Mouse (Mus musculus) hindbrain, embryonic 13.5 days (tissue): ENCODE results near the gene Sema4g. TPM values are rescaled to one million over a fixed set of nuclear protein-coding genes. Genes with fewer than 3 reads are reported as not detected.

ENCODE experiments used
- ATAC-seq: fragments of 200-750 bp; cut with Nextera tagmentation; 2 replicates; pipeline ENCODE4 v1.8.0; 2017; ENCODE audit warnings: moderate TSS enrichment; ENCODE audit not compliant: low FRiP score
- H3K27ac ChIP-seq: fragments of 300-500 bp; sonication (generic); 2 replicates; pipeline ENCODE4 v1.5.1; 2015; ENCODE audit warnings: inconsistent platforms, mild to moderate bottlenecking, moderate library complexity
- H3K27me3 ChIP-seq: fragments of 300-500 bp; sonication (generic); 2 replicates; pipeline ENCODE4 v1.6.1; 2015; ENCODE audit warnings: mild to moderate bottlenecking, inconsistent platforms
- H3K36me3 ChIP-seq: fragments of 300-500 bp; sonication (generic); 2 replicates; pipeline ENCODE4 v1.6.1; 2015; ENCODE audit warnings: mild to moderate bottlenecking, inconsistent platforms
- H3K4me1 ChIP-seq: fragments of 300-500 bp; sonication (generic); replicated peaks from 2 replicates; pipeline ENCODE4 v1.6.1; 2015; ENCODE audit warnings: inconsistent platforms
- H3K4me2 ChIP-seq: fragments of 300-500 bp; sonication (generic); 2 replicates; pipeline ENCODE4 v1.6.1; 2015; ENCODE audit warnings: inconsistent platforms, mild to moderate bottlenecking, moderate library complexity
- H3K4me3 ChIP-seq: fragments of 300-500 bp; sonication (generic); 2 replicates; pipeline ENCODE4 v1.5.1; 2015; ENCODE audit warnings: mild to moderate bottlenecking, inconsistent platforms
- H3K9ac ChIP-seq: fragments of 300-500 bp; sonication (generic); 2 replicates; pipeline ENCODE4 v1.6.1; 2015; ENCODE audit warnings: mild to moderate bottlenecking, inconsistent platforms
- H3K9me3 ChIP-seq: fragments of 300-500 bp; sonication (generic); 2 replicates; pipeline ENCODE4 v1.6.1; 2016; ENCODE audit warnings: inconsistent platforms
- WGBS: fragments of 180-500 bp; shearing (Covaris S2); methylation state at CpG from one replicate; pipeline ENCODE4 v1.1.7; 2015; 5-methylcytosine and 5-hydroxymethylcytosine counted together
- polyA plus RNA-seq: library from polyadenylated mRNA; unstranded; fragments of >200 nt; fragmentation: Nextera tagmentation; extraction: Ambion mirVana; gene quantifications from 2 replicates; pipeline ENCODE4 v1.2.1, GENCODE M21; 2015

The Sema4g gene
- polyA plus RNA-seq, 1 experiment from 2014 or later = 19.2 TPM

DNA sequence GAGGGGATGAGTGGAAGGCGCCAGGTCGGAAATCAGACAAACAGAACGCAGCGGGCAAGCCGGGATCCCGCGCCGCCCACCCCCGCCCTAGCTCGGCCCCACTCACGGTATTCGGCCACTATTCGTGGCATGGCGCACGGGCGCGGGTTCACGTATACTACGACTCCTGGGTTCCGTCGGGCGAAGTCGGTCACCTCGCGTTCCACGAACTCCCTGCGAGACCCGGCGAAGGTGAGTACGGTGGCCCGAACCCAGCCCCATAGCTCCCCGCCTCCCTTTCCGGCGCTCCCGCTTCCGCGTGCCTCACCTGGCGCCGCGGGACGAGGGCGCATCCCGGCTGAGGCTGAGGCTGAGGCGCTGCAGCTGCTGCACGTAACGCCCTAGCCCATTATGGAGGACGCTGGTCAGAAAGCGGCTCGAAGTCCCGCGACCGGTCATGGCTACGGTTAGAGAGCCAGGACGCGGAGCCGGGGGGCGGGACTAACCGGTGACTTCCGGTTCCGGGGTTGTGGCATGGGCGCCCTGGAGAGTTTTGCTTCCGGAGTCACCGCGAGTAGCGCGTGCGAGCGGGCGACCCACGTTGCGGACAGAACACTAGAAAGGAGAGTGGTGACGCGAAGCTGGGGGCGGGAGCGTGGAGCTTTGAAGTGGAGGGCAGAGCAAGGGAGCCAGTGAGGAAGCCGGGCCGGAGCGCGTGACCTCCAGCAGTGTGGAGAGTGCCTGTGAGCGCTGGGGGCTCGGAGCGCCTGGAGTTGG lies 17.2 kb downstream of the Sema4g start, which contains the start of gene Mrpl43:
Gene Mrpl43, minus strand, starts transcription at position 486 of the 756 bp plus-strand sequence.
- Histone ChIP-seq H3K4me3 (peak within 1 kb of the TSS; percentile 95), H3K9me3 (no peaks in the 10 kb centered on the region), H3K4me1 (peaks cover 43% of the 10 kb centered on the region), H3K27me3 (no peaks in the 10 kb centered on the region), H3K36me3 (peaks cover 60% of the 10 kb centered on the region), H3K27ac (peak within 1 kb of the TSS; percentile 81), H3K9ac (peak within 1 kb of the TSS; percentile 89), H3K4me2 (peak within 1 kb of the TSS; percentile 99)
- peak; percentile 94 for ATAC-seq
- under 1% methylated on average over 82 of the region's 82 CpGs for WGBS

GRCm38 (mm10) chr19:45007021-45007420 lies 18.1 kb downstream of the Sema4g start:
- Histone ChIP-seq H3K27me3 (no peaks in the 10 kb centered on the region), H3K27ac (peak overlapping the region; percentile 81), H3K9me3 (no peaks in the 10 kb centered on the region), H3K4me3 (peak overlapping the region; percentile 95), H3K4me1 (peaks cover 43% of the 10 kb centered on the region), H3K36me3 (peaks cover 60% of the 10 kb centered on the region), H3K4me2 (peak overlapping the region; percentile 99), H3K9ac (peak overlapping the region; percentile 89)
- ATAC-seq = no peak
- WGBS = 44% methylated on average over 17 of the region's 17 CpGs

DNA sequence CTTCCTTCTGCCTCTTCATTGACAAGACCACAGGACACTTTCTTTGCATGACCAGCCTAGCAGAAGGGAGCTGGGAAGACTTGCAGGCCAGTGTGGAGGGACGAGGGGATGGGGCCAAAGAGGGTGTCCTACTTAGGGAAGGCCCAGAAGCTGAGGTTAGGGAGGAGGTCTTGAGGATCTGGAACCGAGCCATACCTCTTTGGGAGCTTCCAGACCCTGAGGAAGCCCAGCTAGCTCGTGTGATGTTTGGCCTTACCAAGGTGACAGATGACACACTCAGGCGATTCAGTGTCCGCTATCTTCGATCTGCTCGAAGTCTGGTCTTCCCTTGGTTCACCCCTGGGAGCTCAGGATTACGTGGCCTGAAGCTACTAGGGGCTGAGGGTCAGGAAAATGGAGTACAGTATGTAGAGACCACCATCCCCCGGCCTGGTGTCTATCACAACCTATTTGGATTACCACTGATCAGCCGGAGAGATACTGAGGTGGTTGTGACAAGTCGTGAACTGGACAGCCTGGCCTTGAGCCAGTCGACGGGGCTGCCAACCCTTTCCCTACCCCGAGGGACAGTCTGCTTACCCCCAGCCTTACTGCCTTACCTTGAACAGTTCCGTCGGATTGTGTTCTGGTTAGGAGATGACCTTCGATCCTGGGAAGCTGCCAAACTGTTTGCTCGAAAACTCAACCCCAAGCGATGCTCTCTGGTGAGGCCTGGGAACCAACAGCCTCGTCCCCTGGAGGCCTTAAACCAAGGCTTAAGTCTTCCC lies 18.7 kb downstream of the Sema4g start:
- 91% methylated on average over 20 of the region's 20 CpGs for WGBS
- peak overlapping the region; percentile 81; the same call in 1 of the 2 replicates for H3K27ac ChIP-seq
- no peaks in the 10 kb centered on the region for H3K9me3 ChIP-seq
- H3K4me1 ChIP-seq = peaks cover 47% of the 10 kb centered on the region
- H3K4me2 ChIP-seq = peak overlapping the region; percentile 99
- H3K4me3 ChIP-seq = peak overlapping the region; percentile 95
- no peak for ATAC-seq
- peak overlapping the region; percentile 89; the same call in 1 of the 2 replicates for H3K9ac ChIP-seq
- H3K36me3 ChIP-seq = peaks cover 57% of the 10 kb centered on the region
- no peaks in the 10 kb centered on the region for H3K27me3 ChIP-seq

- Histone ChIP-seq H3K27me3 (0 out of 2 replicates have a peak, but pooled peaks cover 2% of the 10 kb centered on the region), H3K4me2 (no peak overlapping the region), H3K36me3 (peaks cover 36% of the 10 kb centered on the region), H3K27ac (no peak overlapping the region), H3K9ac (no peak overlapping the region), H3K9me3 (no peaks in the 10 kb centered on the region), H3K4me3 (no peak overlapping the region), H3K4me1 (peaks cover 46% of the 10 kb centered on the region)
- ATAC-seq = no peak
- 92% methylated on average over 4 of the region's 4 CpGs for WGBS
Observed at GRCm38 (mm10) chr19:45010646-45011045, 21.7 kb downstream of the Sema4g start.

GRCm38 (mm10) chr19:45012219-45012618 lies 23.3 kb downstream of the Sema4g start:
- WGBS = 92% methylated on average over 8 of the region's 8 CpGs
- peaks cover 36% of the 10 kb centered on the region for H3K36me3 ChIP-seq
- peak overlapping the region; percentile 61 for H3K9ac ChIP-seq
- no peaks in the 10 kb centered on the region for H3K9me3 ChIP-seq
- no peak for ATAC-seq
- peak overlapping the region; percentile 81 for H3K27ac ChIP-seq
- H3K4me2 ChIP-seq = no peak overlapping the region
- 0 out of 2 replicates have a peak, but pooled peaks cover 2% of the 10 kb centered on the region for H3K27me3 ChIP-seq
- H3K4me3 ChIP-seq = no peak overlapping the region
- peaks cover 53% of the 10 kb centered on the region for H3K4me1 ChIP-seq

GRCm38 (mm10) chr19:45012636-45013035 lies 23.7 kb downstream of the Sema4g start:
- no peak overlapping the region for H3K4me3 ChIP-seq
- H3K27ac ChIP-seq = peak overlapping the region; percentile 81
- WGBS = 37% methylated on average over 6 of the region's 6 CpGs
- no peaks in the 10 kb centered on the region for H3K9me3 ChIP-seq
- H3K4me1 ChIP-seq = peaks cover 50% of the 10 kb centered on the region
- H3K9ac ChIP-seq = peak overlapping the region; percentile 61
- peaks cover 36% of the 10 kb centered on the region for H3K36me3 ChIP-seq
- 0 out of 2 replicates have a peak, but pooled peaks cover 2% of the 10 kb centered on the region for H3K27me3 ChIP-seq
- H3K4me2 ChIP-seq = no peak overlapping the region
- ATAC-seq = no peak

DNA sequence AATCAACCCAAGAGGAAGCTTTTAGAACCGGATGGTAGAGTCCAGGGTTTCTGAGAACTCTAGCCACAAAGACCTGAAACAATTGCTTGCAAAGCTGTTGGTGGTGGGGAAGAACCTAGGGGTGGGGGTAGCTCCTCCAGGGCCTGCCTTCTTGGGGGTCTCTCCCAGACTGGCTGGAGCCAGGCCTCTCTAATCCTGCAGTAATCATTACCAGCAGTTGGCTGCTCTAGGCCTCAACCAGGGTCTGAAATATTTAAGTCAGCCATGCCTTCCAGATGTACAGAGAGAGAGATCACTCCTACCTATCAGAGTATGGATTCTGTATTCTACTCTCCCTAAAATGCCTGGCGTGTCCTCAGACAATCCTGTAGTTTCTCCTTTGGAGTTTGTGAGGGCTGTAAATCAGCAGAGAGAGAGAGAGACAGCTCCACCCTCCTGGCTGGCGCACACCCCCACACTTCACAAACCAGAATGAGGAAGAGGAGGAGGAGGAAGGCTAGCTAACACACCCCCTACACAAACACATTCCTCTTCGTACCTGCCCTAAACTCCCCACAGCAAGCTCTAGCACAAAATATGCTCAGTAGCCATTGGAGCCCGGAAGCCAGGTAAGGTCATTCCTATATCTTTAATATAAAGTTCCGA lies 24.8 kb downstream of the Sema4g start:
- H3K4me1 ChIP-seq = peaks cover 46% of the 10 kb centered on the region
- H3K36me3 ChIP-seq = peaks cover 31% of the 10 kb centered on the region
- no peak for ATAC-seq
- 0 out of 2 replicates have a peak, but pooled peaks cover 2% of the 10 kb centered on the region for H3K27me3 ChIP-seq
- no peak overlapping the region for H3K4me2 ChIP-seq
- no peaks in the 10 kb centered on the region for H3K9me3 ChIP-seq
- H3K27ac ChIP-seq = no peak overlapping the region
- H3K9ac ChIP-seq = no peak overlapping the region
- 70% methylated on average over 6 of the region's 6 CpGs for WGBS
- H3K4me3 ChIP-seq = no peak overlapping the region

DNA sequence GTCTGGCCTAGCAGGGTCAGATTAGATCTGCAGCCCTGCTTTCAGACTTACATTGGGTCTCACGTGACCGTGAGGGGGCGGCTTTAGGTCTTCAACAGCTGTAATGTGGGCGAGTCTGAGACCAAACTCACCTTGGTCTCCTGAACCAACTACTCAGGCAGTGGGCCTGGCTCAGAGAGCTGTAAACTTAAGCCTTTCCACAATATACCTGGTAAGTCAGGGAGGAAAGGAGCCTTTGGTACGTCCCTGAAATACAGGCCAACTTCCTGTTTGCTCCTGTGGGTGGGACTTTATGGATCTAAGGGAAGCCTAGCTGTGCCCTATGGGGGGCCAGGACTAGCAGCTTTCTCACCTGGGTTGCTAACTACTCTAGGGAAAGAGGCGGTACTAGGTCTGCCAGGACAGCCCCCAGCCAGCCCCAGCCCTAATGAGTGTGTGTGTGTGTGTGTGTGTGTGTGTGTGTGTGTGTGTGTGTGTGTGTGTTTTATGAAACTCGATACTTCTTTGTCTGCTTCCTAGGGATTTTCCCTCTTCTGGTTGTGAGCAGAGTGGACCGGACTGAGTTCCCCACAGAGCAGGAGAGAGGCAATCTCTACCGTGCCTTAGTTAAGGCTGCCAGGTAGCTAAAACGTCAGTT lies 25.6 kb downstream of the Sema4g start, which contains the start of gene Lzts2:
Gene Lzts2, plus strand, starts transcription at position 80 of the 637 bp plus-strand sequence.
- H3K36me3 ChIP-seq = peaks cover 27% of the 10 kb centered on the region
- H3K27ac ChIP-seq = peak within 1 kb of the TSS; percentile 96; the same call in 1 of the 2 replicates
- peak within 1 kb of the TSS; percentile 65 for H3K4me3 ChIP-seq
- peaks cover 48% of the 10 kb centered on the region for H3K4me1 ChIP-seq
- ATAC-seq = no peak
- H3K9ac ChIP-seq = peak within 1 kb of the TSS; percentile 67
- H3K9me3 ChIP-seq = no peaks in the 10 kb centered on the region
- 0 out of 2 replicates have a peak, but pooled peaks cover 2% of the 10 kb centered on the region for H3K27me3 ChIP-seq
- 10% methylated on average over 10 of the region's 10 CpGs for WGBS
- peak within 1 kb of the TSS; percentile 90 for H3K4me2 ChIP-seq

GRCm38 (mm10) chr19:45014981-45015402 lies 26.1 kb downstream of the Sema4g start:
- H3K9me3 ChIP-seq = no peaks in the 10 kb centered on the region
- H3K4me2 ChIP-seq = peak overlapping the region; percentile 90
- H3K9ac ChIP-seq = peak overlapping the region; percentile 67
- peak overlapping the region; percentile 65 for H3K4me3 ChIP-seq
- WGBS = under 1% methylated on average over 25 of the region's 25 CpGs
- no peak for ATAC-seq
- H3K36me3 ChIP-seq = peaks cover 23% of the 10 kb centered on the region
- H3K4me1 ChIP-seq = peaks cover 53% of the 10 kb centered on the region
- H3K27me3 ChIP-seq = 0 out of 2 replicates have a peak, but pooled peaks cover 2% of the 10 kb centered on the region
- peak overlapping the region; percentile 96; the same call in 1 of the 2 replicates for H3K27ac ChIP-seq

DNA sequence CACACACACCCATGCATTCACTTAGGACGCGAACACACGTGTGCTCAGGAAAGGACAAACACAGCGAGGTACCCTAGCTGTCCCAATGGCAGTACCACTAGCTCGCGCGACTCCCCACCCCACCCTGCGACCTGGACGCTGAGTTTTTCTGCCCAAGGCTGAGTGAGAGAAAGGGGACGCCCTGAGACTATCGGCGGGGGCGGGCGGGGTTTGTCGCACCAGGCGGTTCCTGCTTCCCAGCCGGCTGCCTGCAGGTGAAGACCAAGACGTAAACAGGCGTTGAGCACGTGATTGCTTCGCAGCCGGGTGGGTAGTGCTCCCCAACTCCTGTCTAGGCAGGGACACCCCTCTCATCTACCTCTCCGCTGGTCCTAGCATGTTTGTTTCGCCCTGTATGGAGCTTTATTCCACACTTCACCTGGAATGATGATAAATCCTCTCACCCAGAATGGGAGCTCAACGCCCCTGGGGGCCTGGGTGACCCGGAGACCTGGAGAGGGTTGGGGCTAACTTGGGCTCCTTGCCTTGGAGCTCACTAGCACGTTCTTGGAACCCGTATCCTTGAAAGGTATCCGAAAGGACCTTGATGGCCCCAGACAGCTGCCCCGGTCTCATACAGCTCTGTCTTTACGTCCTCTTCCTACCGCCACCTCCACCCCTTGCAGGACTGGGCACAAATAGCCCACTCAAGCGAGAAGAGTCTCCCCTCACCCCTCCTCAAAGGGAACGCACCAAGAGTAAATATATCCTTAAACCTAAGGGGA lies 26.8 kb downstream of the Sema4g start:
- 0 out of 2 replicates have a peak, but pooled peaks cover 2% of the 10 kb centered on the region for H3K27me3 ChIP-seq
- peak overlapping the region; percentile 67 for H3K9ac ChIP-seq
- H3K4me1 ChIP-seq = peaks cover 60% of the 10 kb centered on the region
- under 1% methylated on average over 34 of the region's 34 CpGs for WGBS
- peak overlapping the region; percentile 96 for H3K27ac ChIP-seq
- peak; percentile 12; the same call in 1 of the 2 replicates for ATAC-seq
- peaks cover 16% of the 10 kb centered on the region for H3K36me3 ChIP-seq
- no peaks in the 10 kb centered on the region for H3K9me3 ChIP-seq
- peak overlapping the region; percentile 65 for H3K4me3 ChIP-seq
- H3K4me2 ChIP-seq = peak overlapping the region; percentile 90
